Mouse (Mus musculus): ENCODE results near the gene Fezf1. TPM values are rescaled to one million over a fixed set of nuclear protein-coding genes. Genes with fewer than 3 reads are reported as not detected.

Fezf1 gene
- polyA plus RNA-seq, 1 experiment from 2014 or later, result 15.2 TPM

DNA sequence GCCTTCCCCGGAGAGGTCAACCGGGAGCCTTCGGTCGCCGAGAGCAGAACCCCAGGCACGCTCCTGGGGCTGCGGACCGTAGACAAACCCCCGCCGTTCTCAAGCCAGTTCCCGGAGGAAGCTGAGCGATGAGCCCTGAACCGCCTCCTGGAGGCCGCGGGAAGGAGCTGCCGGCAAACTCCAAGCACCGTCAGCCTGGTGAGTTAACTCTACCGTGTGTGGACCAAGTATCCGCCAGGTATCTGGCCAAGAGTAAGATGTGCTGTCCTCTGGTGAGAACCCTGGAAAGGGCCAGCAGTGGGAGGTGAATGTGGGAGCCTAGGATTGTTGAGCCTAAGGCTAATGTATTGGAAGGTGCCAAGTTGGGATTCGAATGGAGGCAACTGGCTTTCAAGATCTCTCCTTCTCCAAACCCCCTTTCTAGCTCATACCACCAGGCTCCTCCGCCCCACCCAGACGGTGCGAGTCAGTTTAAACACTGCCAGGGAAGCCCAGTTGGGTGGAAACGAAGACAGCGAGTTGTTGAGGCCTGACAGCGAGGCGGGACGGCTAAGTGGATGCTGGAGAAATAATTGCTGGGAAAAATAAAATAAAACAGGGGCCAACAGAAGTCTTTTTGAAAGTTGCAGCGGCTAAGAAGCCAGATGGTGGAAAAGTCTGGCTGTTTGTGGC is 1.6 kb upstream of the Fezf1 start:
- Histone ChIP-seq H3K27me3 (replicated peaks; ENCODE audit: control insufficient read depth, insufficient read depth, low read length) (peaks cover 60% of the 10 kb centered on the region), H3K9ac (replicated peaks; ENCODE audit: low read depth, low read length) (0 out of 2 replicates have a peak overlapping the region, but pooled peaks have one; percentile 27), H3K4me1 (replicated peaks; ENCODE audit: control insufficient read depth, insufficient read depth, low read length) (peaks cover 26% of the 10 kb centered on the region), H3K4me2 (ENCODE audit: low read length) (peak overlapping the region; percentile 66), H3K27ac (ENCODE audit: low read length) (no peak overlapping the region), H3K4me3 (replicated peaks; ENCODE audit: low read length) (peak overlapping the region; percentile 47), H3K9me3 (ENCODE audit: control insufficient read depth, low read length) (no peaks in the 10 kb centered on the region), H3K36me3 (ENCODE audit: control insufficient read depth, insufficient read depth) (no peaks in the 10 kb centered on the region)
- 2% methylated on average over 29 of the region's 29 CpGs for WGBS
- peak; percentile 68 for ATAC-seq

DNA sequence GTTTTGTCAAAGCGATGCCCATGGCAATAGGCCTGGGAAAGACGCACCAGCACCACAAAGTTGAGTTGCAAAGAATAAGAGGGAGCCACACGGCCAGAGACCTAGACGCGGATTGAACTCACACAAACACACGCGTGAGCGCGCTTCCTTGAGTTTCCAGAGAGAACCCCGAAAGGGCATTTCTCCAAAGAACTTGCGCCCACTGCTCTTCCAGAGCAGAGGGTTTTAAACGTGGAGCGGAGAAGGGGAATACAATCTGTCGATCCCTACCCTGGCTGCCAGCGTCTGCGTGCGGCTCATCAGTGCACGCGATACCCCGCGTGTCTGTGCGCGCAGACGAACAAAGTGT is 865 bp upstream of the Fezf1 start:
- Histone ChIP-seq H3K36me3 (ENCODE audit: control insufficient read depth, insufficient read depth) (no peaks in the 10 kb centered on the region), H3K9me3 (ENCODE audit: control insufficient read depth, low read length) (no peaks in the 10 kb centered on the region), H3K4me1 (replicated peaks; ENCODE audit: control insufficient read depth, insufficient read depth, low read length) (peaks cover 26% of the 10 kb centered on the region), H3K9ac (replicated peaks; ENCODE audit: low read depth, low read length) (no peak overlapping the region), H3K4me3 (replicated peaks; ENCODE audit: low read length) (peak overlapping the region; percentile 47), H3K27me3 (replicated peaks; ENCODE audit: control insufficient read depth, insufficient read depth, low read length) (peaks cover 54% of the 10 kb centered on the region), H3K27ac (ENCODE audit: low read length) (no peak overlapping the region), H3K4me2 (ENCODE audit: low read length) (peak overlapping the region; percentile 66)
- WGBS, result under 1% methylated on average over 24 of the region's 24 CpGs
- peak; percentile 36; the same call in 1 of the 2 replicates for ATAC-seq

DNA sequence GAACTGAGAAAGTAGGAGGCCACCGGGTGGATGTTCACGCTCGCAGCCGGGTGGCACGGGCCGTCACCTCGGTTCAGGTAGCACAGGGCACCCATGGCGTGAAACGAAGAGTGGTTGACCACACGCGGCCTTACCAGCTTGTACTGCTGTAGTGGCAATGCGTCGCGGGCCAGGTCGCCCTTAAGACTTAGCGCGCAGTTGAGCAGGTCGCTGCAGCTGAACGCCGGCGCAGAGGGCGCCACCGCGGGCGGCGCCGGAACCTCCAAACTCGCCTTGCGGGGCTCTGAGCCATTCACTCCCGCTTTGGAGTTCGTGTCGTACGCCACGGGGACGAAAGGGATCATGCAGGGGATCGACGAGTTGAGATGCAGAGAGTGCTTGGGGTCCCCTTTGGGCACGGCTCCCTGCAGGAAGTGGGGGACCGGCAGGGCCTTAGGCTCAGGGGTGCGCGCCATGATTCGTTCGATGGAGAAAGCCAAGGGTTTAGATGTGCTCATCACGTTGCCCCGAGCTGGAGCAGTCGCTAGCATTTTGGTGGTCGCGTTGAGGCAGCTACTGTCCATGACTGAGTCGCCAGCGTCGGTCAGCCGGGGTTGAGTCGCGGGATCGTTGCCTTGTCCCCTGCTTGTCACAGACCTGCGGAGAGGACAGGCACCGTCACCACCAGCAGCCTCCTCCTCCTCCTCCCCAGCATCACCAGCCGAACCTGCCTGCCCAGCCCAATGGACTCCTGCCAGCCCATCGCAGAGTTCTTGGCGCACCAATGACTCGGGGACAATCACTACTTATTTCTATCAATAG is 450 bp downstream of the Fezf1 start:
- Histone ChIP-seq H3K9me3 (ENCODE audit: control insufficient read depth, low read length) (no peaks in the 10 kb centered on the region), H3K4me2 (ENCODE audit: low read length) (peak overlapping the region; percentile 25), H3K4me1 (replicated peaks; ENCODE audit: control insufficient read depth, insufficient read depth, low read length) (peaks cover 20% of the 10 kb centered on the region), H3K4me3 (replicated peaks; ENCODE audit: low read length) (no peak overlapping the region; the same call in 1 of the 2 replicates), H3K27me3 (replicated peaks; ENCODE audit: control insufficient read depth, insufficient read depth, low read length) (peaks cover 60% of the 10 kb centered on the region), H3K27ac (ENCODE audit: low read length) (no peak overlapping the region), H3K36me3 (ENCODE audit: control insufficient read depth, insufficient read depth) (no peaks in the 10 kb centered on the region), H3K9ac (replicated peaks; ENCODE audit: low read depth, low read length) (no peak overlapping the region)
- no peak for ATAC-seq
- under 1% methylated on average over 61 of the region's 61 CpGs for WGBS

DNA sequence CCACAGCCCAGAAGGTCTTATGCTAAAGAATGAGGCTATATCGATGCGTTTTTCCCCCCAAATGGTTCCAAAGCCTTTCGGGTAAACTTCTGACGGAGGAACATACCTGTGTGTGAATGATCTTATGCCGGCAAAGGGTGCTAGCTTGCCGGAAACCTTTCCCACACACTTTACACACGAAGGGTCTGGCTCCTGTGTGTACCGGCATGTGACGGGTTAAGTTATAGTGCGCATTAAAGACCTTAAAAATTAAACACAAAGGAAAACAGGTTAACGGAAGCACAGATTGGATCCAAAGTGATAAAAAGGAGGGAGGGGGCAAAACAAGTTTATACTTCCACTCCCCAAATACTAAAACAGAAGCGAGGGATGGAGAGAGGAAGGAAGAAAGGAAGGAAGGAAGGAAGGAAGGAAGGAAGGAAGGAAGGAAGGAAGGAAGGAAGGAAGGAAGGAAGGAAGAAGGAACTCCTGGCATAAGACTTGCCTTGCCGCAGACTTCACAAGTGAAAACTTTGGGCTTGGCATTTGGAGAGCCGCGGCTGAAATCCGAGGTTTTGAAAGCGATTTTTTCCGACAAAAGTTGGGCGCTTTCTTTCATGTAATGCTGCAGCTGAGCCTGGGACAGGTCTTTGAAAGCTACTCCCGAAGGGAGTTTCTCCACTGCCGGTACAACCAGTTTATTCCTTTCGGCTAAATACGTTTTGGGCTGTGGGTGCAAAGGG is 1.2 kb downstream of the Fezf1 start:
- H3K36me3 ChIP-seq (ENCODE audit: control insufficient read depth, insufficient read depth), result no peaks in the 10 kb centered on the region

DNA sequence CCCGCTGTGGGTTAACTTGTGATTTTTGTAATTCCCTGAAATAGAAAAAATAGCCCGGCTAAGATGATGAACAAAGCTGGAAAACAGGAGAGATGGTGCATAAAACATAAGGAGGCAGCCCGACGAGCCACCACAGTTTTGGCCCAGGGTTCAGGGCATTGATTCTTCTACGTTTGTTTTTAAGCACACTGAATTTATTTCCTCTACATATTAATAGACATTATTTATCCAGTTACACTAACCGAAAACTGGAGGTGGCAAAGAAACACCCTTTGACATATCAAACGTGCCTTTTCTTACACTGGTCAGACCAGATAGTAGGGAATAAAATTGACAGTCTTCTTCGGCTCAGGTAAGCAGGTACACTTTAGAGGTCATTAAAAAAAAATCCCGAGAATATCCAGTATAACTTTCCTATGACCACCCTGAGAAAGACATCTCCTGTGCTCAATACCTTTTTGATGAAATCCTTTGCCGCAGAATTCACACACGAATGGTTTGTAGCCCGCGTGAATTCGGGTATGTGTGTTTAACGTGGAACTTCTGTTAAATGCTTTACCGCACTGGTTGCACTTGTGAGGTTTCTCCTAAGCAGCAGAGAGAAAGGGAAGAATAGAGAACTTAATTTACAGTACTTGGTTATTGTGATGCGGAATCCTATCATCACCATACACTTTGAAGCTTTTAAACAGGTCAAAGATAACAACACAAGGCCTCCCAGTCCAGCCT is 1.9 kb downstream of the Fezf1 start:
- 8% methylated on average over 17 of the region's 17 CpGs for WGBS
- no peak overlapping the region for H3K4me3 ChIP-seq (replicated peaks; ENCODE audit: low read length)

More for the DNA sequence above, 1.2 kb downstream of the Fezf1 start:
- H3K4me3 ChIP-seq (replicated peaks; ENCODE audit: low read length), result no peak overlapping the region; the same call in 1 of the 2 replicates
- peaks cover 20% of the 10 kb centered on the region for H3K4me1 ChIP-seq (replicated peaks; ENCODE audit: control insufficient read depth, insufficient read depth, low read length)
- peaks cover 60% of the 10 kb centered on the region for H3K27me3 ChIP-seq (replicated peaks; ENCODE audit: control insufficient read depth, insufficient read depth, low read length)
- H3K9ac ChIP-seq (replicated peaks; ENCODE audit: low read depth, low read length), result no peak overlapping the region
- WGBS, result 2% methylated on average over 23 of the region's 23 CpGs
- no peak overlapping the region; the same call in 1 of the 2 replicates for H3K4me2 ChIP-seq (ENCODE audit: low read length)
- no peaks in the 10 kb centered on the region for H3K9me3 ChIP-seq (ENCODE audit: control insufficient read depth, low read length)
- H3K27ac ChIP-seq (ENCODE audit: low read length), result no peak overlapping the region
- ATAC-seq, result no peak

GRCm38 (mm10) chr6:23245545-23246011 is 2.6 kb downstream of the Fezf1 start:
- Histone ChIP-seq H3K27ac (ENCODE audit: low read length) (no peak overlapping the region), H3K4me2 (ENCODE audit: low read length) (no peak overlapping the region), H3K4me1 (replicated peaks; ENCODE audit: control insufficient read depth, insufficient read depth, low read length) (peaks cover 20% of the 10 kb centered on the region), H3K27me3 (replicated peaks; ENCODE audit: control insufficient read depth, insufficient read depth, low read length) (peaks cover 67% of the 10 kb centered on the region), H3K4me3 (replicated peaks; ENCODE audit: low read length) (no peak overlapping the region), H3K36me3 (ENCODE audit: control insufficient read depth, insufficient read depth) (no peaks in the 10 kb centered on the region), H3K9ac (replicated peaks; ENCODE audit: low read depth, low read length) (no peak overlapping the region), H3K9me3 (ENCODE audit: control insufficient read depth, low read length) (no peaks in the 10 kb centered on the region)
- ATAC-seq, result no peak
- 7% methylated on average over 23 of the region's 23 CpGs for WGBS

More for the DNA sequence above, 1.9 kb downstream of the Fezf1 start:
- peaks cover 20% of the 10 kb centered on the region for H3K4me1 ChIP-seq (replicated peaks; ENCODE audit: control insufficient read depth, insufficient read depth, low read length)
- H3K27me3 ChIP-seq (replicated peaks; ENCODE audit: control insufficient read depth, insufficient read depth, low read length), result peaks cover 63% of the 10 kb centered on the region
- no peak overlapping the region for H3K4me2 ChIP-seq (ENCODE audit: low read length)
- no peak for ATAC-seq
- H3K9me3 ChIP-seq (ENCODE audit: control insufficient read depth, low read length), result no peaks in the 10 kb centered on the region
- no peak overlapping the region for H3K9ac ChIP-seq (replicated peaks; ENCODE audit: low read depth, low read length)
- no peak overlapping the region for H3K27ac ChIP-seq (ENCODE audit: low read length)
- H3K36me3 ChIP-seq (ENCODE audit: control insufficient read depth, insufficient read depth), result no peaks in the 10 kb centered on the region

GRCm38 (mm10) chr6:23245121-23245520 is 3.0 kb downstream of the Fezf1 start:
- no peak overlapping the region for H3K4me2 ChIP-seq (ENCODE audit: low read length)
- H3K9ac ChIP-seq (replicated peaks; ENCODE audit: low read depth, low read length), result no peak overlapping the region
- H3K27me3 ChIP-seq (replicated peaks; ENCODE audit: control insufficient read depth, insufficient read depth, low read length), result peaks cover 67% of the 10 kb centered on the region
- ATAC-seq, result no peak
- no peaks in the 10 kb centered on the region for H3K9me3 ChIP-seq (ENCODE audit: control insufficient read depth, low read length)
- H3K4me3 ChIP-seq (replicated peaks; ENCODE audit: low read length), result no peak overlapping the region
- H3K27ac ChIP-seq (ENCODE audit: low read length), result no peak overlapping the region
- H3K36me3 ChIP-seq (ENCODE audit: control insufficient read depth, insufficient read depth), result no peaks in the 10 kb centered on the region
- H3K4me1 ChIP-seq (replicated peaks; ENCODE audit: control insufficient read depth, insufficient read depth, low read length), result peaks cover 20% of the 10 kb centered on the region
- WGBS, result 27% methylated on average over 9 of the region's 9 CpGs

DNA sequence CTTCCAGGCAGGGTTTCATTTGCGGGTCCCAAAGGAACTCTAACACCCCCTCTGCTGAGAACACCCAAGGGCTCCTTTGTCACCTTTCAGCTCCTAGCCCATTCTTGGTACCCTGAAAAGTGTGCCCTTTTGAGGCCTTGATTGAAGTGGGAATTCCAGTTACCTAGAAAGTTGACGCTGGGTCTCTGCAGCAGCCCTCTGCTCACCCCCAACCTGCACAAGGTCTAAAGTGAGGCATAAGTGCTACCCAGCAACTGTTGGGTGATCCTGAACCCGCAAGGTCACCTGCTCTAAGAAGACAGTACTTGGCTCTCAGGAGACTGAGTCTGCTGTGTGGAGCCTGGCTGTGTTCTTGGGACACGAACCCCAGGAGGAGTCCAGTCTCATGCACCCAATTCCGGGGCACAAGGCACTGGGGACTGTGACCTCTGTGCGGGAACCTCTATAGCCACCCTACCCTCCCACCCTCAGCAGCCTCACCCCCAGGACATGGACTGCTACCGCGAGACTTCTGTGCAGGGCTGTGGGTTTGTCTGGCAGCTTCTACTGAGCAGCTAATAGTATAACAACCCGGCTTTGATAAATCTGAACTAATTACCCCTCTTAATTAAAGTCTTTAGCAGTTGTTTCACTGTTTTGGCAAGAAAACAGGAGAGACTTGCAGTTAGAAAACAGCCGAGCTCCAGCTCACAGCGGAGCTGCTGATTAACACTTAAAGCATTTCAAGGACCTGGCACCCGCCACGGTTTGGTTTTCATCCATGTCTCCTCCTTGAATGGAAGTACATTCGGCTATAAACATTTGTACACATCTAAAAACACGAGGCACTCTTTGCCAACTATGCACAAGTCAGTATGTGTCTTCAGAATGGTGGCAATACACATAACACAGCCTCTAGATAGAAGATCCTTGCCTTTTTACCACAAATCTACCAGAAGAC is 4.1 kb downstream of the Fezf1 start:
- 3% methylated on average over 15 of the region's 15 CpGs for WGBS
- H3K36me3 ChIP-seq (ENCODE audit: control insufficient read depth, insufficient read depth), result no peaks in the 10 kb centered on the region
- ATAC-seq, result peak; percentile 91

More for the DNA sequence above, 4.1 kb downstream of the Fezf1 start:
- Histone ChIP-seq H3K9ac (replicated peaks; ENCODE audit: low read depth, low read length) (no peak overlapping the region), H3K4me3 (replicated peaks; ENCODE audit: low read length) (no peak overlapping the region), H3K4me1 (replicated peaks; ENCODE audit: control insufficient read depth, insufficient read depth, low read length) (peaks cover 15% of the 10 kb centered on the region), H3K27ac (ENCODE audit: low read length) (no peak overlapping the region), H3K27me3 (replicated peaks; ENCODE audit: control insufficient read depth, insufficient read depth, low read length) (peaks cover 64% of the 10 kb centered on the region), H3K9me3 (ENCODE audit: control insufficient read depth, low read length) (no peaks in the 10 kb centered on the region), H3K4me2 (ENCODE audit: low read length) (no peak overlapping the region)

All from forebrain, embryonic 16.5 days (tissue).